Mouse (Mus musculus): Measurements from ENCODE around the gene Vav2. TPM values are rescaled to one million over a fixed set of nuclear protein-coding genes. Genes with fewer than 3 reads are reported as not detected.
A peak's percentile ranks its signal among the peaks of the same experiment; 100 is the strongest.

Vav2 gene
- polyA plus RNA-seq, 1 experiment from 2014 or later, result 9.2 TPM

DNA sequence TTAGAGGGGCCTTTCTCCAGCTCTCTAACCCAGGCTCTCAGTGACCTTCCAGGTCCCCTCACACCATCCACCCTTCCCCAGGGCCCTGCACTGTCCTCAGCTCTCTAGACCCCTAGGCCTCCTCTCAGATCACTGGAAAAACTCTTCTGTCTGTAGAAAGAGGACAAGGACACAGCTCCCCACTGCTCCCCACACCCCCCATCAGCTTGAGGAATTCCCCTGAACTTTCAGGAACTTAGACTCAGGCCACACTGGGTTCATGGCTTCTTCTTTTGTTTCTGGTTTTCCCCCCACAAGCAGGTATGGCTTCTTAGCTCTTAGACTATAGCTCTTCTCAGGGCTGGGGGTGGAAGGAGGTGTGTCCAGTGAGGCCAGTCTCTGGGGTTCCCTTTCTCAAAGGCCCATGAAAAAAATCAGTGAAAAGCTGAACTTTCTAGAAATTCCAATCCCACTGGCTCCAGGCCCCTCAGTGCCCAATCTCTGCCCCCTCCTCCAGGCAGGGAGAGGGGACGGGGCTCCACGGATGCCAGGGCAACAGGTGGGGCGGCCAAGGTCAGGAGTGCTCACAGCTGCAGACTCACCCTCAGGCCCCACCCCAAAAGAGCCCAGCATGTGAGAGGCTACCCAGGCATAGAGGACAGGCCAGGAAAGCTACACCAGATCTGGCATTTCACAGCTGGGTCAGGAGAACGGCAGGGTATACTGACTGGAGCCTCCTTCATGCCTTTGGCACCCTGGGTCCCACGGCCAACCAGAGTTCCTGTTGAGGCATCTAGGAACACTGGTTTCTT, 21.5 kb downstream of the Vav2 start:
- no peak overlapping the region for H3K4me3 ChIP-seq (ENCODE audit: low read depth, low read length)
- no peaks in the 10 kb centered on the region for H3K27me3 ChIP-seq (ENCODE audit: control insufficient read depth, insufficient read depth, low read depth, low read length)
- no peaks in the 10 kb centered on the region for H3K9me3 ChIP-seq (replicated peaks; ENCODE audit: control insufficient read depth, low read length, poor library complexity, severe bottlenecking)
- peaks cover 4% of the 10 kb centered on the region; the same call in 1 of the 2 replicates for H3K4me1 ChIP-seq (ENCODE audit: control insufficient read depth, insufficient read depth, low read length)
- H3K36me3 ChIP-seq (ENCODE audit: control insufficient read depth, insufficient read depth, low read length), result no peaks in the 10 kb centered on the region
- H3K27ac ChIP-seq (ENCODE audit: low read length), result no peak overlapping the region
- no peak overlapping the region for H3K4me2 ChIP-seq (ENCODE audit: low read length)
- no peak for ATAC-seq
- no peak overlapping the region for H3K9ac ChIP-seq (ENCODE audit: low read depth, low read length)
- 49% methylated on average over 5 of the region's 5 CpGs for WGBS

DNA sequence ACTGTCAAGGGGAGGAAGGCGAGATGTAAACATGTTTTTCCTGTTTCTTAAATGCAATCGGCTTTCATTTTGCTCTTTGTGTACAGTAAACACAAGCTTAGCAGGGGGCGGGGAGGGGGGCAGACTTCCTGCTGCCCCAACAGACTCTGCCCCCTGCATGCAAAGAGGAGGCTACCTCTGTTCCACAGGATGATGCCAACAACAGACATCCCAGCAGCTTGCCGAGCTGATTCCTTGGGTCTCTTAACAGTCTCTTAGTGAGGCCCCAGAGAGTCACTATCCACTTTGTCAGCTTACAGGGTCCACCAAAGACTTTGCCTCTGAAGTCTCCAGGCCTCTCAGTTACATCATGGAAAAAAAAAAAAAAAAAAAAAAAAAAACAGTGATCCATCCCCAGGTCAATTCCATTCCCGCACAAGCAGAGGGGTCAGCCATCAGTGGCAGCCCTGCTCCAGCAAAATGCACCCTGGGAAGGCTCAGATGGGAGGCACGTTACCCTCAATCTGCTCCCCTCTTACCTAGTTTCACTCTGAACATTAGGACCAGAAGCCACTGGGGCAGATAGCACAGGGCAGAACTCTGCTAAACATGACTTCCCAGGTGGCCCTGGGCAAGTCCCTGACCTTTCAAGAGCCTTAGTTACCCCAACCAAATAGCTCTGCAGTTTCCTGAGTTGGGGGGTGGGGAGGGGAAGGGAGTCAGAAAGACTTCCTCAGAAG, 22.3 kb downstream of the Vav2 start:
- H3K27ac ChIP-seq (ENCODE audit: low read length), result no peak overlapping the region
- no peak overlapping the region for H3K4me2 ChIP-seq (ENCODE audit: low read length)
- 56% methylated on average over 6 of the region's 6 CpGs for WGBS
- no peak overlapping the region for H3K4me3 ChIP-seq (ENCODE audit: low read depth, low read length)
- H3K27me3 ChIP-seq (ENCODE audit: control insufficient read depth, insufficient read depth, low read depth, low read length), result no peaks in the 10 kb centered on the region
- no peak overlapping the region for H3K9ac ChIP-seq (ENCODE audit: low read depth, low read length)
- H3K4me1 ChIP-seq (ENCODE audit: control insufficient read depth, insufficient read depth, low read length), result peaks cover 4% of the 10 kb centered on the region; the same call in 1 of the 2 replicates
- ATAC-seq, result no peak
- no peaks in the 10 kb centered on the region for H3K36me3 ChIP-seq (ENCODE audit: control insufficient read depth, insufficient read depth, low read length)
- no peaks in the 10 kb centered on the region for H3K9me3 ChIP-seq (replicated peaks; ENCODE audit: control insufficient read depth, low read length, poor library complexity, severe bottlenecking)

GRCm38 (mm10) chr2:27401544-27401943, 25.3 kb downstream of the Vav2 start:
- Histone ChIP-seq H3K27me3 (ENCODE audit: control insufficient read depth, insufficient read depth, low read depth, low read length) (no peaks in the 10 kb centered on the region), H3K36me3 (ENCODE audit: control insufficient read depth, insufficient read depth, low read length) (no peaks in the 10 kb centered on the region), H3K4me3 (ENCODE audit: low read depth, low read length) (no peak overlapping the region), H3K9ac (ENCODE audit: low read depth, low read length) (no peak overlapping the region), H3K27ac (ENCODE audit: low read length) (no peak overlapping the region), H3K4me1 (ENCODE audit: control insufficient read depth, insufficient read depth, low read length) (peaks cover 10% of the 10 kb centered on the region), H3K9me3 (replicated peaks; ENCODE audit: control insufficient read depth, low read length, poor library complexity, severe bottlenecking) (no peaks in the 10 kb centered on the region), H3K4me2 (ENCODE audit: low read length) (no peak overlapping the region)
- WGBS, result 91% methylated on average over 2 of the region's 2 CpGs
- no peak for ATAC-seq

DNA sequence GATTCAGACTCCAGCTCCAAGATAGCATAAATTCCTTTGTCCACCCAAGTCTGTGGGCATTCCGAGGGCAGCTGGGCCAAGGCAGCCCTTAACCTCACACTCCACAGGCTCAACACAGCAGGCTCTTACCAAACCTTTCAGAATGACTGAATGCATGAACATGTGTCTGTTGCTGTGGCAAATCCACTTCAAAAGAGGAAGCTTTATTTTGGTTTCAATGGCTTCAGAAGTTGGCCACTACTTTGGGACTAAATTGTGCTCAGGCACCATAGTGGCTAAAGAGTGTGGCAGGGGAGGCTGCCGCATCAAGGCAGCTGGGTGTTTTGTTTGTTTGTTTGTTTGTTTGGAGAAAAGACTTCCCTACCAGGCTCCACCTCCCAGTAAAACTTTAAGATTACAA, 26.8 kb downstream of the Vav2 start:
- Histone ChIP-seq H3K4me2 (ENCODE audit: low read length) (no peak overlapping the region), H3K9ac (ENCODE audit: low read depth, low read length) (no peak overlapping the region), H3K4me1 (ENCODE audit: control insufficient read depth, insufficient read depth, low read length) (peaks cover 16% of the 10 kb centered on the region), H3K27ac (ENCODE audit: low read length) (no peak overlapping the region), H3K9me3 (replicated peaks; ENCODE audit: control insufficient read depth, low read length, poor library complexity, severe bottlenecking) (no peaks in the 10 kb centered on the region), H3K4me3 (ENCODE audit: low read depth, low read length) (no peak overlapping the region), H3K36me3 (ENCODE audit: control insufficient read depth, insufficient read depth, low read length) (no peaks in the 10 kb centered on the region), H3K27me3 (ENCODE audit: control insufficient read depth, insufficient read depth, low read depth, low read length) (no peaks in the 10 kb centered on the region)
- no peak for ATAC-seq
- WGBS, result 89% methylated on average over 2 of the region's 2 CpGs

DNA sequence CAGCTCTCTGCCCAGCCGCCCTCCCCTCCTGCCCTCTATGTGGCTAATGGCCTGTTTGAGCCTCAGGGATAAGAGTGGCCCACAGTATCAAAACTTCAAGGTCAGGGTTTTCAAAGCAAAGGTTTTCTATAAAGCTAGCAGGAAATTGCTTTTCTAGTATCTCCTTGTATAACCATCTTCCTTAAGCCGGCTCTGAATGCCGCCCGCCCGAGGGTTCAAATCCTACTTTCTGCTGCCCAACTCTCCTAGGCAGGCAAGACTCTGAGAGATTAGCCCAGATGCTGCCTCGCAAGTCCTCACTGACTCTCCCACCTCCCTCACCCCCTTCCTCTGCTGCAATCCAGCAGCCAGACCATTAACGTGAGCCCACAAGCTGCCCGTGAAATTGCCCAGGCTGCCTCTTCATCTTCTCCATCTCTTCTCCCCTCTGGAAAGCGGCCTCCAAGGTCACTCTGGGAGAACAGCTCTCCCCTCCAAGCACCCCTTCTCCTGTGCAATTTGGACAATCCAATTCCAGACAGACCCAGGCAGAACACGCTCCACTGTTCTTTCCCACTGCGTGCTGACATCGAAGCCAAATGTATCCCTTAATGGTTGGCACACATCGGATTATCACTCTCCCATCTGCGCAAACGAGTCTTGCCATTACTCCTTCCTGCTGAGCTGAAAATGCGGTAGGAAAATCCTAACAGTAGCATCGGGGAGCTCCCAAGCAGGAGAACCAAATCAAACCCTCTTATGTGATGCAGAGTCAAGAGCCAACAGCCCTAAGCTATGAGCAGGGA, 30.0 kb downstream of the Vav2 start:
- no peaks in the 10 kb centered on the region for H3K27me3 ChIP-seq (ENCODE audit: control insufficient read depth, insufficient read depth, low read depth, low read length)
- no peak overlapping the region for H3K4me3 ChIP-seq (ENCODE audit: low read depth, low read length)
- H3K4me2 ChIP-seq (ENCODE audit: low read length), result no peak overlapping the region
- ATAC-seq, result no peak
- peaks cover 37% of the 10 kb centered on the region for H3K4me1 ChIP-seq (ENCODE audit: control insufficient read depth, insufficient read depth, low read length)
- WGBS, result 47% methylated on average over 17 of the region's 17 CpGs
- no peak overlapping the region for H3K9ac ChIP-seq (ENCODE audit: low read depth, low read length)
- H3K27ac ChIP-seq (ENCODE audit: low read length), result peak overlapping the region; percentile 44
- H3K36me3 ChIP-seq (ENCODE audit: control insufficient read depth, insufficient read depth, low read length), result no peaks in the 10 kb centered on the region
- no peaks in the 10 kb centered on the region for H3K9me3 ChIP-seq (replicated peaks; ENCODE audit: control insufficient read depth, low read length, poor library complexity, severe bottlenecking)

GRCm38 (mm10) chr2:27394158-27394832, 32.5 kb downstream of the Vav2 start:
- H3K4me2 ChIP-seq (ENCODE audit: low read length), result no peak overlapping the region
- 57% methylated on average over 10 of the region's 10 CpGs for WGBS
- no peak overlapping the region for H3K9ac ChIP-seq (ENCODE audit: low read depth, low read length)
- no peaks in the 10 kb centered on the region for H3K27me3 ChIP-seq (ENCODE audit: control insufficient read depth, insufficient read depth, low read depth, low read length)
- H3K4me1 ChIP-seq (ENCODE audit: control insufficient read depth, insufficient read depth, low read length), result peaks cover 43% of the 10 kb centered on the region
- H3K4me3 ChIP-seq (ENCODE audit: low read depth, low read length), result no peak overlapping the region
- no peak for ATAC-seq
- H3K36me3 ChIP-seq (ENCODE audit: control insufficient read depth, insufficient read depth, low read length), result no peaks in the 10 kb centered on the region
- H3K9me3 ChIP-seq (replicated peaks; ENCODE audit: control insufficient read depth, low read length, poor library complexity, severe bottlenecking), result no peaks in the 10 kb centered on the region
- H3K27ac ChIP-seq (ENCODE audit: low read length), result no peak overlapping the region; the same call in 1 of the 2 replicates

GRCm38 (mm10) chr2:27392278-27392677, 34.6 kb downstream of the Vav2 start:
- Histone ChIP-seq H3K9ac (ENCODE audit: low read depth, low read length) (no peak overlapping the region), H3K4me1 (ENCODE audit: control insufficient read depth, insufficient read depth, low read length) (peaks cover 41% of the 10 kb centered on the region), H3K4me3 (ENCODE audit: low read depth, low read length) (no peak overlapping the region), H3K27ac (ENCODE audit: low read length) (no peak overlapping the region), H3K36me3 (ENCODE audit: control insufficient read depth, insufficient read depth, low read length) (no peaks in the 10 kb centered on the region), H3K4me2 (ENCODE audit: low read length) (no peak overlapping the region), H3K9me3 (replicated peaks; ENCODE audit: control insufficient read depth, low read length, poor library complexity, severe bottlenecking) (no peaks in the 10 kb centered on the region), H3K27me3 (ENCODE audit: control insufficient read depth, insufficient read depth, low read depth, low read length) (no peaks in the 10 kb centered on the region)
- no peak for ATAC-seq
- WGBS, result 20% methylated on average over 5 of the region's 5 CpGs

- no peaks in the 10 kb centered on the region for H3K27me3 ChIP-seq (ENCODE audit: control insufficient read depth, insufficient read depth, low read depth, low read length)
- peaks cover 33% of the 10 kb centered on the region for H3K4me1 ChIP-seq (ENCODE audit: control insufficient read depth, insufficient read depth, low read length)
- no peak overlapping the region for H3K4me3 ChIP-seq (ENCODE audit: low read depth, low read length)
- 67% methylated on average over 4 of the region's 4 CpGs for WGBS
- no peaks in the 10 kb centered on the region for H3K9me3 ChIP-seq (replicated peaks; ENCODE audit: control insufficient read depth, low read length, poor library complexity, severe bottlenecking)
- no peak overlapping the region for H3K27ac ChIP-seq (ENCODE audit: low read length)
- H3K9ac ChIP-seq (ENCODE audit: low read depth, low read length), result no peak overlapping the region
- no peak for ATAC-seq
- H3K4me2 ChIP-seq (ENCODE audit: low read length), result no peak overlapping the region
- H3K36me3 ChIP-seq (ENCODE audit: control insufficient read depth, insufficient read depth, low read length), result no peaks in the 10 kb centered on the region
Measured at GRCm38 (mm10) chr2:27390775-27391174, 36.1 kb downstream of the Vav2 start.

Measured in midbrain, embryonic 16.5 days (tissue).